Comparison of ENCODE assay signal across 8 mouse cellular contexts in genomic region chr10:17723421-17723841, GRCm38 (mm10). TPM values are rescaled to one million over a fixed set of nuclear protein-coding genes. Genes with fewer than 3 reads are reported as not detected.
DNase-seq lines count a peak whose midpoint lies in the region; ATAC-seq lines count a peak whose summit lies in the region.

No protein-coding gene starts in this region.

- H3K27me3 ChIP-seq in heart, embryonic 13.5 days (replicated peaks) = no peaks in the 10 kb centered on the region
- no peaks in the 10 kb centered on the region for H3K27me3 ChIP-seq in lung, embryonic 16.5 days (ENCODE audit: control insufficient read depth, insufficient read depth, low read depth, low read length)

- peak overlapping the region; percentile 92 for H3K4me2 ChIP-seq in heart, embryonic 13.5 days
- H3K4me2 ChIP-seq in lung, embryonic 16.5 days (ENCODE audit: low read depth, low read length) = peak overlapping the region; percentile 79

- DNase-seq in heart, adult 8-10 months (ENCODE audit: low spot score) = no peak
- peak; percentile 37 for DNase-seq in MEL-GATA-1-ER (ENCODE audit: extremely low read depth, low read depth)
- peak; percentile 78 for DNase-seq in testis, postnatal 10 days (ENCODE audit: low spot score)
- no peak for DNase-seq in Muller cell, postnatal 12 days (ENCODE audit: inconsistent ontology term)
- DNase-seq in thymus, postnatal 14 days = no peak

- H3K9ac ChIP-seq in heart, embryonic 13.5 days = peak overlapping the region; percentile 99
- H3K9ac ChIP-seq in lung, embryonic 16.5 days (ENCODE audit: low read length) = peak overlapping the region; percentile 96

- H3K4me3 ChIP-seq in heart, embryonic 13.5 days = peak overlapping the region; percentile 90
- peak overlapping the region; percentile 93 for H3K4me3 ChIP-seq in lung, embryonic 16.5 days (ENCODE audit: low read length)

- WGBS in heart, embryonic 13.5 days = under 1% methylated on average over 30 of the region's 30 CpGs
- WGBS in lung, embryonic 16.5 days = under 1% methylated on average over 30 of the region's 30 CpGs

- peaks cover 53% of the 10 kb centered on the region for H3K4me1 ChIP-seq in heart, embryonic 13.5 days
- H3K4me1 ChIP-seq in lung, embryonic 16.5 days (replicated peaks; ENCODE audit: control insufficient read depth, insufficient read depth, low read length) = peaks cover 28% of the 10 kb centered on the region

- ATAC-seq in heart, embryonic 13.5 days (ENCODE audit: extremely low read depth, insufficient number of reproducible peaks, low FRiP score, low TSS enrichment) = peak; percentile 45
- ATAC-seq in granulocyte monocyte progenitor cell, adult 5-6 weeks (replicated peaks; ENCODE audit: poor library complexity, severe bottlenecking) = peak; percentile 33
- peak; percentile 50 for ATAC-seq in lung, embryonic 16.5 days (ENCODE audit: low read depth)

- peak overlapping the region; percentile 99 for H3K27ac ChIP-seq in heart, embryonic 13.5 days (replicated peaks)
- H3K27ac ChIP-seq in lung, embryonic 16.5 days (ENCODE audit: low read length) = peak overlapping the region; percentile 100

- H3K36me3 ChIP-seq in heart, embryonic 13.5 days = peaks cover 3% of the 10 kb centered on the region
- no peaks in the 10 kb centered on the region for H3K36me3 ChIP-seq in lung, embryonic 16.5 days (ENCODE audit: control insufficient read depth, insufficient read depth, low read length)

- H3K9me3 ChIP-seq in heart, embryonic 13.5 days = no peaks in the 10 kb centered on the region
- H3K9me3 ChIP-seq in lung, embryonic 16.5 days (ENCODE audit: control insufficient read depth, low read length) = no peaks in the 10 kb centered on the region

RNA-seq across cellular contexts. Expression of gene Cited2, which starts 0.4 kb away (rescaled TPM):
- polyA plus RNA-seq in heart, embryonic 13.5 days (2015; fragmentation: Nextera tagmentation; extraction: Ambion mirVana) = 28.2 and 28.9 TPM in 2 replicates
- 10 to 100 TPM; 35.4 to 53.6 (median 45.5) TPM for total RNA-seq in heart, adult 8-10 months (2022)
- total RNA-seq in granulocyte monocyte progenitor cell, adult 5-6 weeks (2014; fragmentation: Nextera tagmentation) = 96.5 and 128 TPM in 2 replicates
- total RNA-seq in granulocyte monocyte progenitor cell, adult 5-6 weeks (2017) = 50.0 and 64.9 TPM in 2 replicates
- polyA plus RNA-seq in lung, embryonic 16.5 days (2015; fragmentation: Nextera tagmentation; extraction: Ambion mirVana) = 31.7 and 37.8 TPM in 2 replicates

Comparison
In these comparisons a context has a peak if more than half of its experiments do, and no peak if none do; other contexts are left out.
1. DNase-seq: peak in MEL-GATA-1-ER (single experiment) and testis, postnatal 10 days (single experiment); none in heart, adult 8-10 months (single experiment), Muller cell, postnatal 12 days (single experiment) and thymus, postnatal 14 days (single experiment).
2. Peak in every context shown above with its lines, with median percentiles within 50 percentile points of each other: ATAC-seq.